ENCODE assay signal across 8 mouse cellular contexts in genomic region chr8:111940171-111941100, GRCm38 (mm10). TPM values are rescaled to one million over a fixed set of nuclear protein-coding genes. Genes with fewer than 3 reads are reported as not detected.
A peak's percentile ranks its signal among the peaks of the same experiment; 100 is the strongest.
DNase-seq lines count a peak whose midpoint lies in the region; ATAC-seq lines count a peak whose summit lies in the region.

Gabarapl2 (plus strand) TSS chr8:111940703.

- peak within 1 kb of the TSS; percentile 68 for H3K27ac ChIP-seq in hindbrain, embryonic 12.5 days

- no peaks in the 10 kb centered on the region for H3K27me3 ChIP-seq in hindbrain, embryonic 12.5 days

- under 1% methylated on average over 65 of the region's 65 CpGs for WGBS in hindbrain, embryonic 12.5 days

- H3K4me2 ChIP-seq in hindbrain, embryonic 12.5 days (replicated peaks) = peak within 1 kb of the TSS; percentile 99

- peaks cover 18% of the 10 kb centered on the region for H3K4me1 ChIP-seq in hindbrain, embryonic 12.5 days

- no peaks in the 10 kb centered on the region for H3K9me3 ChIP-seq in hindbrain, embryonic 12.5 days (replicated peaks)

- H3K36me3 ChIP-seq in hindbrain, embryonic 12.5 days = peaks cover 27% of the 10 kb centered on the region

- ATAC-seq in hindbrain, embryonic 12.5 days (ENCODE audit: low FRiP score) = peak; percentile 98

- H3K4me3 ChIP-seq in hindbrain, embryonic 12.5 days = peak within 1 kb of the TSS; percentile 85

- DNase-seq in NIH3T3 (ENCODE audit: low read depth) = peak; percentile 98
- peak; percentile 99 for DNase-seq in cerebellum, postnatal 10 days
- DNase-seq in frontal cortex, postnatal 10 days (ENCODE audit: low spot score in 2 of 2) = peak; percentile 96
- peak; percentile 91 to 98 for DNase-seq in layer of hippocampus, postnatal 14 days (ENCODE audit: low spot score in 2 of 2)
- DNase-seq in lung, postnatal 14 days = peak; percentile 98
- peak; percentile 95 for DNase-seq in retina, adult 2 months (ENCODE audit: low read depth, low spot score)
- peak; percentile 93 to 95 for DNase-seq in thymus, postnatal 36 days

- H3K9ac ChIP-seq in hindbrain, embryonic 12.5 days = peak within 1 kb of the TSS; percentile 90

RNA-seq across cellular contexts. Expression of gene Gabarapl2, which starts in this region (rescaled TPM):
- 327 and 330 TPM in 2 replicates for polyA plus RNA-seq in hindbrain, embryonic 12.5 days (2016; fragmentation: Nextera tagmentation; extraction: Ambion mirVana)
- 100 to 1,000 TPM; 219 to 221 TPM for total RNA-seq in layer of hippocampus, postnatal 14 days (2021)

Comparison
In these comparisons a context has a peak if more than half of its experiments do, and no peak if none do; other contexts are left out.
1. Peak in every context shown above with its lines: DNase-seq, ATAC-seq, H3K4me3 ChIP-seq and H3K27ac ChIP-seq.